Comparison of ENCODE assay signal across 15 mouse cellular contexts in the genomic region with DNA sequence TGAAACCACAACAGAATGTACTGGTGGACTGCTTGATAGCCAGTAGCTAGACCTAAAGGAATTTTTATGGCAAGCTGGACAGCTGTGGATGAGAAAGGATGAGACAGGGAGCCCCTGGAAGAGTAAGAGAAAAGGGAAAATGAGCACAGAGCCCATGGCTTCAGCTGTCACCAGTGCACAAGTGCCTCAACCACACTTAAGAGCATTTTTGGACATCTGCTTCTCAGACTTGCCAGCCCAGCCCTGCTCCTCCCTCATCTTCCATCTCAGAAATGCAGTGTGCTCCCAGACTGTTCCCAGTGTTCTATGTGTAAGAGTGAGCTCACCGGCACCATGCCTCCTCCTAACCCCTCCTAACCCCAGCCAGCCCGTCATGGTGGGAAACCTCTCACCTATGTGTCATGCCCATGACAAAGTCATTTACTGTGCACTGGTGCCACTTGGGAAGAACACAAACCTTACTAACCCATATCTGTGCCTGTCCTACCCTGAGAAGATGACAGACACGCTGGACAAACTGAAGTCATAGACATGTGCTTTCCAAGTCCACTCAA.
"Had no signal": no experiment of that assay in that cellular context is flagged by ENCODE, and none has a peak within 500 bp of the region (broad histone marks: within the 10 kb centered on the region; RNA-seq: fewer than 3 reads in every experiment).

No protein-coding gene starts in this region.

- H3K4me1 ChIP-seq: liver, embryonic 13.5 days; midbrain, embryonic 12.5 days; neural tube, embryonic 15.5 days had no signal

- H3K27ac ChIP-seq: kidney, postnatal 0 days; liver, embryonic 13.5 days; lung, embryonic 15.5 days; macrophage; midbrain, embryonic 12.5 days; neural tube, embryonic 15.5 days had no signal

- H3K4me3 ChIP-seq: liver, embryonic 13.5 days; lung, embryonic 15.5 days; megakaryocyte, embryonic 14.5 days; midbrain, embryonic 12.5 days; neural tube, embryonic 15.5 days had no signal

- H3K9ac ChIP-seq: liver, embryonic 13.5 days; liver, postnatal 0 days; lung, embryonic 15.5 days; midbrain, embryonic 12.5 days; neural tube, embryonic 15.5 days had no signal

- ATAC-seq: liver, postnatal 0 days had no signal

- DNase-seq: kidney, adult 9 months; left cerebral cortex, postnatal 4 days; liver; liver, embryonic 13.5 days; liver, postnatal 0 days; lung, postnatal 14 days; right cerebral cortex, adult 18-20 months; right cerebral cortex, postnatal 25 days; thymus, postnatal 4 days had no signal

- H3K36me3 ChIP-seq: liver, embryonic 13.5 days; lung, embryonic 15.5 days; midbrain, embryonic 12.5 days; neural tube, embryonic 15.5 days had no signal

- H3K4me2 ChIP-seq: liver, embryonic 13.5 days; lung, embryonic 15.5 days; midbrain, embryonic 12.5 days; neural tube, embryonic 15.5 days had no signal

- H3K27me3 ChIP-seq: liver, embryonic 13.5 days; lung, embryonic 15.5 days; midbrain, embryonic 12.5 days; neural tube, embryonic 15.5 days had no signal

- H3K9me3 ChIP-seq: liver, embryonic 13.5 days; lung, embryonic 15.5 days; megakaryocyte, embryonic 14.5 days; midbrain, embryonic 12.5 days; neural tube, embryonic 15.5 days had no signal
